Mouse (Mus musculus) liver, embryonic 14.5 days (tissue): ENCODE results near the gene Ppox.

Source experiments
- CTCF ChIP-seq: IDR thresholded peaks from 2 replicates; pipeline ENCODE4 v1.5.1; 2016; ENCODE audit warnings: antibody characterized with exemption, low read depth, control low read depth
- EP300 ChIP-seq: IDR thresholded peaks from 2 replicates; pipeline ENCODE4 v1.6.1; 2016; ENCODE audit warnings: antibody characterized with exemption, low read depth

- TF ChIP-seq CTCF, result no peak
- TF ChIP-seq EP300, result no peak
These were observed 17.8 kb downstream of the Ppox start for GRCm38 (mm10) chr1:171263185-171263611.
